Mouse (Mus musculus) lung, postnatal 0 days (tissue): ENCODE measurements around the gene Smarcd3. TPM values are rescaled to one million over a fixed set of nuclear protein-coding genes. Genes with fewer than 3 reads are reported as not detected.
"Not testable (repeated sequence)": the region's sequence is repeated elsewhere in the genome, so short reads cannot be mapped to it uniquely, and the experiment has no call there.

ENCODE experiments used
- ATAC-seq: fragments of 200-750 bp; cut with Nextera tagmentation; 2 replicates; pipeline ENCODE4 v1.8.0; 2017; ENCODE audit warnings: moderate library complexity
- DNase-seq: peaks from one replicate; pipeline ENCODE4 v3.0.0-alpha.2; 2016; ENCODE audit warnings: low spot score
- H3K27ac ChIP-seq: fragments of 300-500 bp; sonication (generic); 2 replicates; pipeline ENCODE4 v1.5.1; 2014; ENCODE audit warnings: antibody characterized with exemption, mild to moderate bottlenecking, low read length, mixed read lengths
- H3K27me3 ChIP-seq: fragments of 300-500 bp; sonication (generic); replicated peaks from 2 replicates; pipeline ENCODE4 v1.6.1; 2014; ENCODE audit warnings: low read length, mixed read lengths; ENCODE audit not compliant: insufficient read depth
- H3K36me3 ChIP-seq: fragments of 300-500 bp; sonication (generic); 2 replicates; pipeline ENCODE4 v1.6.1; 2014; ENCODE audit warnings: low read length, mixed read lengths; ENCODE audit not compliant: insufficient read depth
- H3K4me1 ChIP-seq: fragments of 300-500 bp; sonication (generic); 2 replicates; pipeline ENCODE4 v1.6.1; 2014; ENCODE audit warnings: antibody characterized with exemption, low read depth, low read length, mixed read lengths; ENCODE audit not compliant: insufficient read depth
- H3K4me2 ChIP-seq: fragments of 300-500 bp; sonication (generic); replicated peaks from 2 replicates; pipeline ENCODE4 v1.6.1; 2014; ENCODE audit warnings: low read depth, mild to moderate bottlenecking, low read length, moderate library complexity, mixed read lengths
- H3K4me3 ChIP-seq: fragments of 300-500 bp; sonication (generic); 2 replicates; pipeline ENCODE4 v1.5.1; 2014; ENCODE audit warnings: low read depth, low read length
- H3K9ac ChIP-seq: fragments of 300-500 bp; sonication (generic); replicated peaks from 2 replicates; pipeline ENCODE4 v1.6.1; 2014; ENCODE audit warnings: low read depth, mild to moderate bottlenecking
- H3K9me3 ChIP-seq: fragments of 300-500 bp; sonication (generic); 2 replicates; pipeline ENCODE4 v1.6.1; 2016; ENCODE audit warnings: low read length, mixed read lengths
- CTCF ChIP-seq: IDR thresholded peaks from 2 replicates; pipeline ENCODE4 v1.5.1; 2016; ENCODE audit warnings: antibody characterized with exemption, mild to moderate bottlenecking
- EP300 ChIP-seq: IDR thresholded peaks from 2 replicates; pipeline ENCODE4 v1.6.1; 2016; ENCODE audit warnings: antibody characterized with exemption, mild to moderate bottlenecking, control low read depth
- WGBS: fragments of 180-500 bp; shearing (Covaris S2); extraction: QIAGEN DNeasy Blood & Tissue Kit; methylation state at CpG from one replicate; pipeline ENCODE4 v1.1.7; 2014; 5-methylcytosine and 5-hydroxymethylcytosine counted together
- polyA plus RNA-seq: library from polyadenylated mRNA; unstranded; fragments of >200 nt; fragmentation: Nextera tagmentation; extraction: Ambion mirVana; gene quantifications from 2 replicates; pipeline ENCODE4 v1.2.1, GENCODE M21; 2015

Gene Smarcd3
- polyA plus RNA-seq, 1 experiment from 2014 or later, result 8.0 TPM

DNA sequence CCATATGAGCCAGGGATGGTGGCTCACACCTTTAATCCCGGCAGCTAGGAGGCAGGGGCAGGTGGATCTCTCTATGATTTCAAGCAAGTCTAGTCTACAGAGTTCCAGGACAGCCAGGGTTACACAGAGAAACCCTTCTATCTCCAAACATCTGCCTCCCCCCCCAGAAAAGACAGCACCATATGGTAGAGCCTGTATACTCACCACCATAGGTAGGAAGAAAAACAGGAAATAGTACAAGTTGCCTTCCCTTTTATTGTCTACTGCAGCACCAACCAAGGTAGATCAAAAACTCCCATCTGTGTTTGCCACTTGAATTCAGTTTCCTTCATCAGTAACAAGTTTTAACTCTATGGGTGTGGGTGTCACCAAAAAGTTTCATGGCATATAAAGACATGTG lies 48.3 kb downstream of the Smarcd3 start:
- H3K4me2 ChIP-seq, result no peak overlapping the region
- TF ChIP-seq CTCF (no peak), EP300 (no peak)
- no peaks in the 10 kb centered on the region for H3K9me3 ChIP-seq
- H3K27ac ChIP-seq, result no peak overlapping the region
- no peaks in the 10 kb centered on the region for H3K27me3 ChIP-seq
- 81% methylated on average over 1 of the region's 1 CpGs for WGBS
- no peak overlapping the region for H3K4me3 ChIP-seq
- ATAC-seq, result no peak
- H3K4me1 ChIP-seq, result peaks cover 6% of the 10 kb centered on the region; the same call in 1 of the 2 replicates
- H3K36me3 ChIP-seq, result peaks cover 19% of the 10 kb centered on the region
- no peak overlapping the region for H3K9ac ChIP-seq
- DNase-seq, result no peak

DNA sequence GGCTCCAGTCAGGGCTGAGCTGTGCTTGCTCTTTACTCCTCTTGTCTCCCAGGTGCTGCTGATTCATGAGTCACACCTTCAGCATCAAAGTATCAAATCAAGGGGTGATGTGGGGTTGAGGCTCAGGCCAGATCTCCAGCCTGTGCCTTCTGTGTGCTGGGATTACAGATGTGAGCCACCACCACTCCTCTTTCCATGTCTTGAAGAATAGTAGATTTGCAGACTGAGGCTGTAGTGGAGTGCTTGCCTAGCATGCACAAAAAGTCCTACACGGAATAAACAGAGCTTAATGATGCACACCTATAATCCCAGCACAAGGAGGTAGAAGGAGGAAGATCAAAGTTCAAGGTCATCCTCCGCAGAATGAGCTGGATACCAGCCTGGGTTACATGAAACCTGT lies 67.5 kb downstream of the Smarcd3 start, which contains the start of gene 4931409K22Rik:
Gene 4931409K22Rik, minus strand, starts transcription at position 101 of the 400 bp plus-strand sequence.
- Histone ChIP-seq H3K36me3 (no peaks in the 10 kb centered on the region), H3K27ac (no peak within 1 kb of the TSS), H3K4me2 (no peak within 1 kb of the TSS), H3K9ac (no peak within 1 kb of the TSS), H3K27me3 (no peaks in the 10 kb centered on the region), H3K9me3 (0 out of 2 replicates have a peak, but pooled peaks cover 3% of the 10 kb centered on the region), H3K4me3 (no peak within 1 kb of the TSS), H3K4me1 (no peaks in the 10 kb centered on the region)
- no peak for DNase-seq
- ATAC-seq, result no peak
- WGBS, result 66% methylated on average over 2 of the region's 2 CpGs
- TF ChIP-seq CTCF (no peak), EP300 (no peak)

DNA sequence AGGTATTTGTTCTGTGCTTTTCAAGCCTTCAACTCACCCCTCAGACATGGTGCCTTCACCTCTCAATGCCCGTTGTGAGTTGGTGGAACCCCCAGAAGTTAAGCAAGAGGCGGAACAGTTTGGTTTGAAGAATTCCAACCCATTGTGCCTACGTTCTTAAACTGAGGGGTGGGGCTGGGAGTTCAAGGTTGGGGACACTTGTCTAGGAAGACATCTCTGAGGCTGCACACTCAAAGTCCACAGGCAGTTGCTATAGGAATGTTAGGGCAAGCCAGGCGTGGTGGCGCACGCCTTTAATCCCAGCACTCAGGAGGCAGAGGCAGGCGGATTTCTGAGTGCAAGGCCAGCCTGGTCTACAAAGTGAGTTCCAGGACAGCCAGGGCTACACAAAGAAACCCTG lies 68.9 kb downstream of the Smarcd3 start:
- H3K36me3 ChIP-seq, H3K4me1 ChIP-seq, H3K27me3 ChIP-seq, H3K4me2 ChIP-seq, H3K4me3 ChIP-seq, H3K9ac ChIP-seq, H3K9me3 ChIP-seq, H3K27ac ChIP-seq, DNase-seq, ATAC-seq: not testable (repeated sequence)
- 89% methylated on average over 7 of the region's 7 CpGs for WGBS

DNA sequence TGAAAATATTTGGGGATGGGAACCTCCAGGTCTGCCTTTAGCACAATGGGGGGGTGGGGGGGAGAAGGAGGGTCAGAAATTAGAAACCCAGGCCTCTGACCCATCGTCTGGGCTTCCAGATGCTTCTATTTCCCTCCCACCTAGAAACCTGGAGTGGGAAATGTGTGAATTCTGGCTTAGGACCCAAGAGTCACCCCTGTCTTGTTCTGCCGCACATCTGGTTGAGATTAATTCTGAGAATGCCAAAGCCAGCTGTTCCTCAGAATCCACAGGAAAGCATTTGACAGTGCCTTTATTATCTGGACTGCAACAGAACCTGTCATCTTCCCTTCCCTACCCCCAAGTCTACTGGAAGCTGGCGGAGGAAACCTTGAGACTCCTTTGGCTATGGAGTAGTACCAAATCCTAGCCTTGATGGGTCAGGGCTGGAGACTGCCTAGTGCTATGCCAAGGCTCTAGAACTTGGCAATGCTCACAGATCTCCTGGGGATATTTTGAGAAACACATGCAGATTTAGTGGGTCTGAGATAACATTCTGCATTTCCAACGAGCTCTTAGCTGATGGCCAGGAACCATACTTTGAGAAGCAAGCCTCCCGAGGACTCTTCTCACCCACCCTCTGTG lies 70.5 kb downstream of the Smarcd3 start:
- Histone ChIP-seq H3K4me3 (no peak overlapping the region), H3K27me3 (no peaks in the 10 kb centered on the region), H3K4me2 (no peak overlapping the region), H3K27ac (no peak overlapping the region), H3K9ac (no peak overlapping the region), H3K9me3 (0 out of 2 replicates have a peak, but pooled peaks cover 3% of the 10 kb centered on the region), H3K36me3 (no peaks in the 10 kb centered on the region), H3K4me1 (no peaks in the 10 kb centered on the region)
- DNase-seq (no peak), ATAC-seq (no peak)
- 70% methylated on average over 5 of the region's 5 CpGs for WGBS
- TF ChIP-seq EP300, result no peak
- TF ChIP-seq CTCF, result no peak

DNA sequence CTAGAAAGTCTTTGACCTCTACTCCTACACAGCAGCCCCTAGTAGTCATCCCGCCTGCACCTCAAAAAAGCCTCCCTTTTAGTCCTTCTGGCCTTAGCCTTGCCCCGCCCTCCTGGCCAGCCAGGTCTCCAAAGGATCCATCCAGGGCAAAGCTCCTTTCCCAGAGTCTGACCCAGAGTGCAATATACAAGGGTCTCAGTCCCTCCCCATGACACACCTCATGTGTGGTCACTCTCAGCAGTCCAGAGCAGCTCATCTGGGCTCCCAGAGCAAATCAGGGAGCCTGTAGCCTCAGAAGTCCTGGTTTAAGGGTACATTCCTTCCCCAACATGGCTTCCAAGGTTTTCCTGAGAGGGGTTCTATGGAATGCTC lies 72.9 kb downstream of the Smarcd3 start:
- no peak for DNase-seq
- H3K4me1 ChIP-seq, result no peaks in the 10 kb centered on the region
- no peak overlapping the region for H3K27ac ChIP-seq
- H3K9me3 ChIP-seq, result 0 out of 2 replicates have a peak, but pooled peaks cover 3% of the 10 kb centered on the region
- WGBS, result 35% methylated on average over 2 of the region's 2 CpGs
- no peak for ATAC-seq
- no peaks in the 10 kb centered on the region for H3K36me3 ChIP-seq
- no peak overlapping the region for H3K9ac ChIP-seq
- H3K4me3 ChIP-seq, result no peak overlapping the region
- no peak overlapping the region for H3K4me2 ChIP-seq
- no peaks in the 10 kb centered on the region for H3K27me3 ChIP-seq
- TF ChIP-seq EP300 (no peak), CTCF (no peak)

DNA sequence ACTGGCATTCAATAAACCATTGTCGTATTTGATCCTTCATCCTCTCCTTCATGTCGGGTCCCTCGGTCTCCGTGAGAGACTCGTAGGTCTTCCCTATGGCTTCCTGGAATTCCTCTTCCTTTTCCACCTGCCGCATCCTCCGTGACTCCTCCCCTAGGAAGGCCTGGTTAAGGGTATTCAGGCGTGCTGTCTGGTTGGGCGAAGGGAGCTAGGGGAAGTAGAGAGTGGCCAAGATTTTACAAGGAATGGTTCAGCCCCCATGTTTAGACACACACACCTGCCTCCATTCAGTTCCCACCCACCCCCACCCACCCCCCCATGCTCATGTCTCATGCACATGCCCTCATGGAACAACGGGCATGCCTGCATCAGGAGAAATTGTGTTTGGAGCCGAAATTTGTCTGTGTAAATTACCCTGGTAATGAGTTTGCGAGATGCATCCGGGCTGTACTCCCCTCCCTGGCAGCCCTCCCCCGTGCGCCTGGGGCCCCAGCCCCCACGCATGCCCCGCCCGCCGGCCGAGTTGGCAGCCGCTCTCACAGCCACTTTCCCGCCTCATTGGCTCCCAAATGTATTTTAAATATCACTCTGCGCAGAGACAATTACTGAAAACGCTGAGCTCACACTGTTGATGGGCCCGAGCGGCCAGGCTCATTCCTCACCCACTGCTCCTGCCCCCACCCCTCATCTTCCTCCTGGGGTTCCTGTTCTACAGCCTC lies 73.5 kb downstream of the Smarcd3 start:
- H3K27me3 ChIP-seq, result no peaks in the 10 kb centered on the region
- peak; percentile 40; the same call in 1 of the 2 replicates for ATAC-seq
- no peak for TF ChIP-seq CTCF
- TF ChIP-seq EP300, result no peak
- H3K36me3 ChIP-seq, result no peaks in the 10 kb centered on the region
- no peak overlapping the region for H3K4me3 ChIP-seq
- H3K9me3 ChIP-seq, result no peaks in the 10 kb centered on the region
- WGBS, result 22% methylated on average over 23 of the region's 26 CpGs
- H3K27ac ChIP-seq, result no peak overlapping the region
- H3K9ac ChIP-seq, result no peak overlapping the region
- no peak overlapping the region for H3K4me2 ChIP-seq
- no peaks in the 10 kb centered on the region for H3K4me1 ChIP-seq
- DNase-seq, result peak; percentile 8
